Mouse (Mus musculus): ENCODE measurements around the gene Bspry.
A peak's percentile ranks its signal among the peaks of the same experiment; 100 is the strongest.

Gene Bspry

DNA sequence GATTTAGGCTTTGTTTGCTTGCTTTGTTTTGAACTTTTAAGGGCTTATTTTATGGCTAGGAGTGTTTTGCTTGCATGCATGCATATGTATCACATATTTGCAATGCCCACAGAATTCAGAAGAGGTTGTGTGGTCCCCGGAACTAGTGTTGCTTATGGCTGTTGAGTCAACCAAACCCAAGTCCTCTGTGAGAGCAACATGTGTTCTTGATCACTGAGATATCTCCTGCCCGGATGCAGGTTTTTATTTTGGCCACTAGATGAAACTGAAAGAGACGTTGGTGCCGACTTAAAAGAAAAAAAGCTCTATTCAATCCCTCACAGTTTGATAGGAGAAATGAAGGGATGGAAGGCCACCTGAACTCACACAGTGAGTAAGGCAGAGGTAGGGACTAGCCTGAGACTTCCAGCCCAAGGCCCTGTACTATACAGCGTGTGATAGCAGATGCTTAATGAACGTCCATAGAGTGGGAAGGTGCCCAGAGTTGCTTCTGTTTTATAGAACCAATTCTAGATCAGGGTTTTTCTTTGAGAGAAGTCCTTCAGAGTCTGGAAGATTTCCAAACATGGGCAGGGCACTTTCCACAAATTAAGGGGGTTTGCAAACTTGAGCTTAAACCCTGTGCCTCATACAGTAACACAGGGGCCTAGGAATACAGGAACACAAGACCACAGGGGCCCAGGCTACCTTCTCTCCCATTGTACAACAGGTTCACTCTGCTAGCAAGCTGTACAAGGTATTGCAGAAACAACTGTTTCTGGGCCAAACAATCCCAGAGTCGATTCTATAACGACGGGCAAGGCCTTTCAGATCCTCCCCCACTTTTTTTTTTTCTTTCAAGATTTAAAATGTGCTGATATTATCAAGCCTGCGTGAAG is 37.9 kb downstream of the Bspry start:
- no peak for DNase-seq

DNA sequence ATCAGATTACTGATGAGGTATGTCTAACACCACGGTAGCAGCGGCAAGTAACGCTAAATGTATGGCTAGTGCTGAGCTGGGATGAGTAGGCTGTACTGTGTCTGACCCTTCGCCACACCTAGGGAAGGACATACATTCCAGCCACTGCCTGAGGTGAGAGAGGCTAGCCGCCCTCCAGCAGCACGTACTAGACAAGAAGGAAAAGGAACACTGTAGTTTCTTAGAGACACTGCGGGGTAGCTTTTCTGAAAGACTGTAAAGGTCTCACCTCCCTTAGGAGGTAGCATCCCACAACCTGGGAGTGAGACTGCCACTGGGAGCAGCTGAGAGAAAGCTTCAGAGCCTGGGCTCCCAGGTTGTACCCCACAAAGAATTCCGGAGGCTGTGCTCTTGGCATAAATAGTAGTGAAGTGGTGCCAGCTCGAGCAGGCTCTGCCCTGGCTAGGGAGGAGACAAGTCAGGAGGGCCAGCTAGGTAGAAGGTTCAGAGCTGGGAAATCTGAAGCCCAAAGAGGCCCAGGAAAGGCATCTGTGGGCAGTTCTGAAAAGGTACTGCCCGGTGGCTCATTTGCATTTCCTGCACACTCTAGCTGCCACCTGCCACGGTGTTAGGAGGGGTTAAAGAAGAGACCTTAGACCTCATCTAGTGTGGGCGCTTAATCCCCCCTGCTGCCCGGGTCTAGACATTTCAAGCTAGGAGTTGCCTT is 38.7 kb downstream of the Bspry start:
- no peak for DNase-seq

DNA sequence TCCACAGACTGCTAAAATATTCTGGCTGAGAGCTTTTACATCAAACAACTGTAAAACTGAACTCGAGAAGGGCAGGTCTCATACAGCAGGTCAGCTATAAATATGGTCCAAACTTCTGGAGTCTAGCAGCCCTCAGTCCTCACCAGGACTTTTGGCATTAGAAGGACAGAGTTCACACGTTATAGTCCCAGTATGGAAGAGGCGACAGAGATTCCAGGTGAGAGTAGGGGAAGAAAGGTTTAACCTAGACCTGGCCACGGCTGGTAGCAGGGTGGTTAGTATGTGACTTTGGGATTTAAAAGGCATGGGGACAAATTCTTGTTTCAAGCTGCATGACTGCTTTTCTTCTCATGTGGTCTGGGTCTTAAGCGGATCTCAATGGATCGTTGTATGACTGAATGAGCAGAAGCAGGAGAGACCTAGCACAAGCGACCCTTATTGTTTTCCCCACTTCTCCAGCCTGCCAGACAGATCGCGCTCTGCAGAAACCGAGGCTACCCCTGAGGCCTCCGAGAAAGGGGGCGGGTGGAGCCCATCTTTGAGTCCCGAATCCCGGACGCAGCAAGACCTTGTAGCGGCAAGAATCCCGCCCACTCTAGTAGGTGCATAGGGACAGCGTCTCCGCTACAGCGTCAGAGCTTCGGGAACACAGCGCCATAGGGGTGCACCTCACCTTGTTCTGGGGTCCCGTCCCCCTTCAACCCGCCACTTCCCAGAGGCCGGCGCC is 39.4 kb downstream of the Bspry start:
- no peak for DNase-seq

DNA sequence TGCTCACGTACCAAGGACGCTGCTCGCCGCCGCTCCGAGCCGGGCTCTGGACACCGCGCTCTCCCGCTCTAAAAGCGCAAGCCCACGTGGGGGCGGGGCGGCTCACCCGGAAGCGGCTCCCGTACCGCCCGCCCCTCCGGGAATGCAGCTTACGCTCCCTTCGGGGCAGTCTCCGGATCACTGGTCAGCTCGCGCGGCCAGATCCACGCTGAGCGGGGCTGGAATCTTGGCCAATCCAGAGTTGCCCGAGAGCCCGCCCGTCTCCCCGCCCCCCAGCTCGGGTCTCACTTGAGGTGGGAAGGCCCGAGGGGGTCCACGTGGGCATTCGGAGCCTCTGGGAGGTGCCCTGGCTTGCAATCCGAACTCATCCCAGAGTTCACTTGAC is 40.0 kb downstream of the Bspry start, which contains the start of gene Alad:
TSS of gene Alad (minus strand) at position 70 of the 385 bp plus-strand sequence.
- DNase-seq: peak; percentile 85

- no peak for DNase-seq
Measured at GRCm38 (mm10) chr4:62520892-62521400, 41.1 kb downstream of the Bspry start.

DNA sequence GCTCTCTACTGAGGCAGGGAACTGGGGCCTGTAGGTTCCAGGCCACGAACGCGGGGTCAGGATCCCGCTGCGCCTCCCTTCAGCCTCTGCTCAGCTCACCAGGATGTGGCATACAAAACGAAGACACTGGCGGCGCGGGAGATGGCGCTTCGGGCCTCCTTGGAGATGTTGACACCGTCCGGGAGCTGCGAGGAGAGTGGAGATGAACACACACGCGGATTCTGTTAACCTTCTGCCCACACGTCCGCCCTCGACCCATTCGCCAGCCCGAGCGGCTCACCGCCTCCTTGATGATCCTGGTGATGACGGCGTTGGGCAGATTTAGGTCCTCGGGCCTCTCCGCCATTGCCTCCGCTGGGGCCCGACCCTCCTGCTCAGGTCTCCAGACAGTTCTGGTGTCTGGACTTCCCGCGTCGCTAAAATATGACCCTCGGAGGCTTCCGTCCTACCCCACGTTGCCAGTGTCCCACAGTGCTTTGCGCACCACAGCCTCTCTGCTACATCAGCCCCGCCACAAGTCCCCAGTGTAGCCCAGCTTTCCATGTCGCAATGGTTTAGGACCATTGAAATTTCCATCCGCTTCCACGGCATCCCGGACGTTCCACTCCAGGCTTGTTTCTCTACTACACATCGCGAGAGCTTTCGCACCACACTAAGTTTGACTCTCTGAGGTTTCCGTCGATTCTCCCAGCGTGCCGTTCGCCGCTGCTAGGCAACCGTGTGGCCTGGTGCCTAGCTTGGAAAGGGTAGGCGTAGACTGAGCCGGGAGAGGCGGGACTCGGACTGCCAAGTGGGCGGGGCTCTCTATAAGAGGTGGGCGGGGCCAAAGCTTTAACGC is 45.0 kb downstream of the Bspry start, which contains the start of the genes Pole3 and 4933430I17Rik:
TSS of gene Pole3 (minus strand) at position 418 of the 838 bp plus-strand sequence.
TSS of gene 4933430I17Rik (plus strand) at position 719 of the 838 bp plus-strand sequence.
- peak; percentile 95 for DNase-seq

DNA sequence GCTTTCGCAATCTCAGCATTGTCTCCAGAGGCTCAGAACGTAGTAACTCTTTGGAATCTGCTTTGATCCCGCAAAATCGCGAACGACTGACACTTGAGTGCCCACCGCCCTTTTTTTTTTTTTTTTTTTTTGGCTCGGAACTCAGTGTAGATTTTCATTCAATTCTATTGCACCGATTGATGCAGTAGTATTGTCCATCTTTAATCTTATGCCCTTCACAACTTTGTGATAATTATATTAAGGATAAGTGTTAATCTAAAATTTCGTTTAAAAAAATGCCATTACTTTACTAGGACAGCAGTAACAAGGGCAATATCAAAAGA is 45.6 kb downstream of the Bspry start:
- no peak for DNase-seq

- DNase-seq: no peak
Measured at GRCm38 (mm10) chr4:62526256-62526655, 46.4 kb downstream of the Bspry start.

GRCm38 (mm10) chr4:62527655-62528054 is 47.8 kb downstream of the Bspry start:
- DNase-seq: no peak

GRCm38 (mm10) chr4:62533729-62534128 is 53.9 kb downstream of the Bspry start:
- no peak for DNase-seq

DNA sequence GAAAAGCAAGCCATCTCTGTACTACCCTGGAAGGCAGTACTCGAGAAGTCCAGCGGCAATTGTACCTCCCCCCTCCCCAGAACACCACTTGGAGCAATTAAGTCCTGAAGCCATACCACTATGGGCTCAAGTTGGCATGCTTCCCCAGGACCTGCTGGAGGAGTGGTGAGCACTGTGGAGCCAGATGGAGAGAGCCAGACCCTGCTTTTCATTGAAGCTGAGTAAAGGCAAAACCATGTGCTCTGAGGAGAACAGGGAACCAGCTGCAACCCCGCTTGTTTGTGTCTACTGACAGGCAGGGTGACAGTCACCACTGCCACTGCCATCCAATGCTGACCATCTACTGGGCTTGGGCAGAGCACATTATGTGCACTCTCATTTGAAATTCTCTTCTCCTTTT is 61.9 kb downstream of the Bspry start:
- DNase-seq: no peak

GRCm38 (mm10) chr4:62543782-62544181 is 63.9 kb downstream of the Bspry start:
- no peak for DNase-seq

GRCm38 (mm10) chr4:62544801-62545200 is 64.9 kb downstream of the Bspry start:
- DNase-seq: no peak
